Mouse (Mus musculus): ENCODE results near the gene 9530077C05Rik.

The 9530077C05Rik gene

GRCm38 (mm10) chr9:22457142-22457835 lies 46.0 kb downstream of the 9530077C05Rik start:
- no peak for DNase-seq (ENCODE audit: low spot score in 2 of 2)

- DNase-seq (ENCODE audit: low spot score in 2 of 2): no peak
These were observed 50.6 kb downstream of the 9530077C05Rik start for GRCm38 (mm10) chr9:22461946-22462345.

- DNase-seq (ENCODE audit: low spot score in 2 of 2): no peak
These were observed 54.9 kb downstream of the 9530077C05Rik start for GRCm38 (mm10) chr9:22466212-22466611.

- no peak for DNase-seq (ENCODE audit: low spot score in 2 of 2)
These were observed 56.3 kb downstream of the 9530077C05Rik start for GRCm38 (mm10) chr9:22467371-22468169.

GRCm38 (mm10) chr9:22468170-22468898 lies 57.0 kb downstream of the 9530077C05Rik start:
- no peak for DNase-seq (ENCODE audit: low spot score in 2 of 2)

GRCm38 (mm10) chr9:22468899-22469259 lies 57.6 kb downstream of the 9530077C05Rik start:
- no peak for DNase-seq (ENCODE audit: low spot score in 2 of 2)

- no peak for DNase-seq (ENCODE audit: low spot score in 2 of 2)
These were observed 58.3 kb downstream of the 9530077C05Rik start, which contains the start of gene Rp9 for GRCm38 (mm10) chr9:22469643-22470042. TSS of gene Rp9 (minus strand) at chr9:22469743.

GRCm38 (mm10) chr9:22475424-22475868 lies 64.1 kb downstream of the 9530077C05Rik start, which contains the start of gene Bbs9:
TSS of gene Bbs9 (plus strand) at chr9:22475715.
- peak; percentile 87 to 89 for DNase-seq (ENCODE audit: low spot score in 2 of 2)

GRCm38 (mm10) chr9:22476265-22476664 lies 65.0 kb downstream of the 9530077C05Rik start:
- no peak for DNase-seq (ENCODE audit: low spot score in 2 of 2)

GRCm38 (mm10) chr9:22478946-22479345 lies 67.6 kb downstream of the 9530077C05Rik start:
- no peak for DNase-seq (ENCODE audit: low spot score in 2 of 2)

- no peak for DNase-seq (ENCODE audit: low spot score in 2 of 2)
These were observed 72.7 kb downstream of the 9530077C05Rik start for GRCm38 (mm10) chr9:22483866-22484561.

GRCm38 (mm10) chr9:22484562-22485308 lies 73.4 kb downstream of the 9530077C05Rik start:
- no peak for DNase-seq (ENCODE audit: low spot score in 2 of 2)

- DNase-seq (ENCODE audit: low spot score in 2 of 2): no peak
These were observed 74.9 kb downstream of the 9530077C05Rik start for GRCm38 (mm10) chr9:22486211-22486610.

- no peak for DNase-seq (ENCODE audit: low spot score in 2 of 2)
These were observed 77.7 kb downstream of the 9530077C05Rik start for GRCm38 (mm10) chr9:22488963-22489362.
